Mouse (Mus musculus) cerebellum, adult 2 months (tissue): ENCODE results near the gene Fam69a.

Source experiments
- CTCF ChIP-seq: fragments of 200-500 bp; IDR thresholded peaks from 2 replicates; pipeline ENCODE4 v1.5.1; 2011; ENCODE audit warnings: low read depth, mild to moderate bottlenecking, control low read depth, low read length, moderate library complexity, borderline replicate concordance; ENCODE audit not compliant: insufficient read depth
- POLR2A ChIP-seq: fragments of 200-500 bp; IDR thresholded peaks from 2 replicates; pipeline ENCODE4 v1.6.1; 2011; ENCODE audit warnings: low read length, control low read depth, borderline replicate concordance; ENCODE audit not compliant: insufficient read depth

GRCm38 (mm10) chr5:107874561-107875260 lies 112.2 kb downstream of the Fam69a start, which contains the start of gene Evi5:
- TF ChIP-seq POLR2A: no peak
- no peak for TF ChIP-seq CTCF
